Comparison of ENCODE assay signal across 7 mouse cellular contexts in genomic region chr3:108164807-108165206, GRCm38 (mm10). TPM values are rescaled to one million over a fixed set of nuclear protein-coding genes. Genes with fewer than 3 reads are reported as not detected.
DNase-seq lines count a peak whose midpoint lies in the region; ATAC-seq lines count a peak whose summit lies in the region.

No protein-coding gene starts in this region.

- H3K27ac ChIP-seq in intestine, embryonic 16.5 days (ENCODE audit: low read length) = no peak overlapping the region
- H3K27ac ChIP-seq in midbrain, embryonic 12.5 days (replicated peaks) = 0 out of 2 replicates have a peak overlapping the region, but pooled peaks have one; percentile 81

- WGBS in intestine, embryonic 16.5 days = 17% methylated on average over 9 of the region's 9 CpGs
- 30% methylated on average over 9 of the region's 9 CpGs for WGBS in midbrain, embryonic 12.5 days

- peak overlapping the region; percentile 21; the same call in 1 of the 2 replicates for H3K4me3 ChIP-seq in intestine, embryonic 16.5 days (ENCODE audit: low read length)
- H3K4me3 ChIP-seq in midbrain, embryonic 12.5 days = no peak overlapping the region

- no peaks in the 10 kb centered on the region for H3K36me3 ChIP-seq in intestine, embryonic 16.5 days (ENCODE audit: control insufficient read depth, insufficient read depth, low read length)
- no peaks in the 10 kb centered on the region for H3K36me3 ChIP-seq in midbrain, embryonic 12.5 days

- ATAC-seq in intestine, embryonic 16.5 days = peak; percentile 55
- ATAC-seq in midbrain, embryonic 12.5 days (ENCODE audit: low FRiP score, low read depth) = peak; percentile 65

- intact Hi-C loops in left cerebral cortex, postnatal 36 days (cut with DNase I) = loop anchor here (5.0 kb wide), 3 partner anchors 92 to 222 kb away; partner anchors contain the start of gene Psma5

- H3K4me2 ChIP-seq in intestine, embryonic 16.5 days (ENCODE audit: low read depth, low read length) = peak overlapping the region; percentile 38
- peak overlapping the region; percentile 38; the same call in 1 of the 2 replicates for H3K4me2 ChIP-seq in midbrain, embryonic 12.5 days (replicated peaks)

- H3K9ac ChIP-seq in intestine, embryonic 16.5 days (ENCODE audit: low read depth, low read length) = no peak overlapping the region
- H3K9ac ChIP-seq in midbrain, embryonic 12.5 days (replicated peaks) = no peak overlapping the region

- H3K9me3 ChIP-seq in intestine, embryonic 16.5 days (ENCODE audit: control insufficient read depth, low read length) = no peaks in the 10 kb centered on the region
- H3K9me3 ChIP-seq in midbrain, embryonic 12.5 days = no peaks in the 10 kb centered on the region

- DNase-seq in adrenal gland, adult 2 months = peak; percentile 78
- DNase-seq in embryo, embryonic 11.5 days (ENCODE audit: low read depth, low spot score) = peak; percentile 68
- peak; percentile 58 to 78 for DNase-seq in gastrocnemius, postnatal 4 days (ENCODE audit: low spot score in 2 of 2)
- peak; percentile 86 to 88 for DNase-seq in left cerebral cortex, postnatal 36 days (ENCODE audit: low spot score in 2 of 2)
- peak; percentile 57 to 72 for DNase-seq in spleen, adult 18-20 months

- peaks cover 16% of the 10 kb centered on the region for H3K4me1 ChIP-seq in intestine, embryonic 16.5 days (ENCODE audit: control insufficient read depth, insufficient read depth, low read length)
- peaks cover 47% of the 10 kb centered on the region for H3K4me1 ChIP-seq in midbrain, embryonic 12.5 days

- 0 out of 2 replicates have a peak, but pooled peaks cover 2% of the 10 kb centered on the region for H3K27me3 ChIP-seq in intestine, embryonic 16.5 days (replicated peaks; ENCODE audit: control insufficient read depth, insufficient read depth, low read length)
- no peaks in the 10 kb centered on the region; the same call in 1 of the 2 replicates for H3K27me3 ChIP-seq in midbrain, embryonic 12.5 days

RNA-seq across cellular contexts. Expression of gene Gpr61, which starts 10.1 kb away (rescaled TPM):
- under 1 TPM; 0.20 to 0.48 TPM for total RNA-seq in adrenal gland, adult 2 months (2021)
- polyA plus RNA-seq in adrenal gland, adult 2 months (2012; rRNA removed) = 0.12 and 0.20 TPM in 2 replicates
- under 1 TPM; 0.18 to 0.22 TPM for total RNA-seq in gastrocnemius, postnatal 4 days (2021)
- 0.11 and 0.13 TPM in 2 replicates for polyA plus RNA-seq in intestine, embryonic 16.5 days (2015; fragmentation: Nextera tagmentation; extraction: Ambion mirVana)
- total RNA-seq in left cerebral cortex, postnatal 36 days (2021) = 10 to 100 TPM; 18.1 to 19.1 TPM
- 0.80 and 1.0 TPM in 2 replicates for polyA plus RNA-seq in midbrain, embryonic 12.5 days (2016; fragmentation: Nextera tagmentation; extraction: Ambion mirVana)

RNA-seq across cellular contexts. Expression of gene Gnai3, which starts 18.9 kb away (rescaled TPM):
- 100 to 1,000 TPM; 117 to 136 TPM for total RNA-seq in adrenal gland, adult 2 months (2021)
- polyA plus RNA-seq in adrenal gland, adult 2 months (2012; rRNA removed) = 13.8 and 14.0 TPM in 2 replicates
- 10 to 100 TPM; 56.6 to 60.5 TPM for total RNA-seq in gastrocnemius, postnatal 4 days (2021)
- polyA plus RNA-seq in intestine, embryonic 16.5 days (2015; fragmentation: Nextera tagmentation; extraction: Ambion mirVana) = 168 and 170 TPM in 2 replicates
- total RNA-seq in left cerebral cortex, postnatal 36 days (2021) = 10 to 100 TPM; 26.9 to 27.0 TPM
- polyA plus RNA-seq in midbrain, embryonic 12.5 days (2016; fragmentation: Nextera tagmentation; extraction: Ambion mirVana) = 189 and 199 TPM in 2 replicates

RNA-seq across cellular contexts. Expression of gene Amigo1, which starts 21.3 kb away (rescaled TPM):
- total RNA-seq in adrenal gland, adult 2 months (2021) = 10 to 100 TPM; 21.4 to 27.8 TPM
- 57.6 and 62.3 TPM in 2 replicates for polyA plus RNA-seq in adrenal gland, adult 2 months (2012; rRNA removed)
- 10 to 100 TPM; 27.9 to 32.2 TPM for total RNA-seq in gastrocnemius, postnatal 4 days (2021)
- 2.2 and 2.5 TPM in 2 replicates for polyA plus RNA-seq in intestine, embryonic 16.5 days (2015; fragmentation: Nextera tagmentation; extraction: Ambion mirVana)
- 10 to 100 TPM; 71.3 to 78.0 TPM for total RNA-seq in left cerebral cortex, postnatal 36 days (2021)
- 7.5 and 9.3 TPM in 2 replicates for polyA plus RNA-seq in midbrain, embryonic 12.5 days (2016; fragmentation: Nextera tagmentation; extraction: Ambion mirVana)

RNA-seq across cellular contexts. Expression of gene Cyb561d1, which starts 36.2 kb away (rescaled TPM):
- total RNA-seq in adrenal gland, adult 2 months (2021) = 1 to 10 TPM; 6.4 to 7.9 TPM
- polyA plus RNA-seq in adrenal gland, adult 2 months (2012; rRNA removed) = 6.9 and 8.1 TPM in 2 replicates
- 1 to 10 TPM; 4.5 to 6.1 TPM for total RNA-seq in gastrocnemius, postnatal 4 days (2021)
- polyA plus RNA-seq in intestine, embryonic 16.5 days (2015; fragmentation: Nextera tagmentation; extraction: Ambion mirVana) = 4.2 and 4.7 TPM in 2 replicates
- total RNA-seq in left cerebral cortex, postnatal 36 days (2021) = 10 to 100 TPM; 15.0 to 21.4 TPM
- 5.6 TPM in 2 replicates for polyA plus RNA-seq in midbrain, embryonic 12.5 days (2016; fragmentation: Nextera tagmentation; extraction: Ambion mirVana)

RNA-seq across cellular contexts. Expression of gene Atxn7l2, which starts 45.9 kb away (rescaled TPM):
- 1 to 10 TPM; 9.1 to 9.4 TPM for total RNA-seq in adrenal gland, adult 2 months (2021)
- polyA plus RNA-seq in adrenal gland, adult 2 months (2012; rRNA removed) = 11.8 and 13.5 TPM in 2 replicates
- total RNA-seq in gastrocnemius, postnatal 4 days (2021) = 10 to 100 TPM; 16.4 to 27.7 TPM
- 9.7 and 10.5 TPM in 2 replicates for polyA plus RNA-seq in intestine, embryonic 16.5 days (2015; fragmentation: Nextera tagmentation; extraction: Ambion mirVana)
- 10 to 100 TPM; 20.5 to 32.5 TPM for total RNA-seq in left cerebral cortex, postnatal 36 days (2021)
- polyA plus RNA-seq in midbrain, embryonic 12.5 days (2016; fragmentation: Nextera tagmentation; extraction: Ambion mirVana) = 28.9 and 29.8 TPM in 2 replicates

Comparison
In these comparisons a context has a peak if more than half of its experiments do, and no peak if none do; other contexts are left out.
1. RNA of gene Gpr61, which starts 10.1 kb away (total RNA-seq): 18.1 to 19.1 TPM in left cerebral cortex, postnatal 36 days; 0.20 to 0.48 TPM in adrenal gland, adult 2 months and 0.18 to 0.22 TPM in gastrocnemius, postnatal 4 days; every median in the first group is over 10 times any median in the second.
2. Peak in every context shown above with its lines, with median percentiles within 50 percentile points of each other: DNase-seq.